Mouse (Mus musculus) CH12.LX (cell line): ENCODE results near the gene 1110002E22Rik. TPM values are rescaled to one million over a fixed set of nuclear protein-coding genes. Genes with fewer than 3 reads are reported as not detected.

Experiments used
- DNase-seq: peaks from one replicate; pipeline ENCODE4 v3.0.0-alpha.2; 2013; ENCODE audit errors: extremely low read depth
- H3K27ac ChIP-seq: 2 replicates; pipeline ENCODE4 v1.5.1; 2012; ENCODE audit warnings: low read depth, mild to moderate bottlenecking, control low read depth, moderate library complexity; ENCODE audit not compliant: insufficient read depth
- H3K27me3 ChIP-seq: replicated peaks from 2 replicates; pipeline ENCODE3; 2012; ENCODE audit warnings: inconsistent platforms
- H3K36me3 ChIP-seq, 2 experiments: replicated peaks in 1 of 2; 2 replicates each; pipeline versions ENCODE3 to v1.6.1; 2012; ENCODE audit warnings: inconsistent platforms in 1 of 2, low read length in 1 of 2, mild to moderate bottlenecking in 1 of 2, mixed read lengths in 1 of 2, moderate library complexity in 1 of 2; ENCODE audit not compliant: control insufficient read depth in 1 of 2, insufficient read depth in 1 of 2
- H3K4me1 ChIP-seq, 2 experiments: 2 replicates each; pipeline ENCODE4 v1.6.1; 2012; ENCODE audit warnings: inconsistent platforms in 1 of 2, moderate library complexity in 1 of 2; ENCODE audit not compliant: insufficient read depth in 2 of 2, control insufficient read depth in 1 of 2
- H3K4me2 ChIP-seq: 2 replicates; pipeline ENCODE4 v1.6.1; 2012; ENCODE audit warnings: low read depth, mild to moderate bottlenecking, control low read depth; ENCODE audit not compliant: poor library complexity, insufficient read depth, severe bottlenecking
- H3K4me3 ChIP-seq, 3 experiments: fragments of 150-350 bp in 1 of 3; sonication (generic) in 1 of 3; replicated peaks in 1 of 3; 2 replicates each; pipeline versions ENCODE3 to v1.5.1; 2011 to 2012; ENCODE audit warnings: low read depth in 2 of 3, low read length in 2 of 3, mild to moderate bottlenecking in 2 of 3, moderate library complexity in 2 of 3, control low read depth in 1 of 3, improper control_type of control experiment in 1 of 3, inconsistent platforms in 1 of 3, mixed read lengths in 1 of 3; ENCODE audit not compliant: poor library complexity in 1 of 3
- H3K79me2 ChIP-seq: replicated peaks from 2 replicates; pipeline ENCODE4 v1.6.1; 2012; ENCODE audit warnings: mild to moderate bottlenecking, moderate library complexity; ENCODE audit not compliant: control insufficient read depth, poor library complexity, insufficient read depth, severe bottlenecking; ENCODE audit errors: extremely low read depth
- H3K9ac ChIP-seq: 2 replicates; pipeline ENCODE4 v1.6.1; 2012; ENCODE audit warnings: low read depth, mild to moderate bottlenecking, control low read depth, moderate library complexity; ENCODE audit not compliant: insufficient read depth
- H3K9me3 ChIP-seq: replicated peaks from 2 replicates; pipeline ENCODE3; 2012; ENCODE audit warnings: low read length, inconsistent platforms, mixed read lengths
- BHLHE40 ChIP-seq: IDR thresholded peaks from 2 replicates; pipeline ENCODE4 v1.6.1; 2011; ENCODE audit warnings: mild to moderate bottlenecking, low read depth, low read length, improper control_type of control experiment
- CHD2 ChIP-seq: IDR thresholded peaks from 2 replicates; pipeline ENCODE4 v1.6.1; 2011; ENCODE audit warnings: low read length, improper control_type of control experiment
- CTCF ChIP-seq, 2 experiments: IDR thresholded peaks in 1 of 2; conservative IDR thresholded peaks in 1 of 2; 2 replicates each; pipeline ENCODE4 v1.5.1; 2011 to 2012; ENCODE audit warnings: low read depth in 2 of 2, low read length in 2 of 2, improper control_type of control experiment in 1 of 2, inconsistent platforms in 1 of 2, mild to moderate bottlenecking in 1 of 2, moderate library complexity in 1 of 2
- ELF1 ChIP-seq: IDR thresholded peaks from 2 replicates; pipeline ENCODE4 v1.6.1; 2014; ENCODE audit warnings: low read depth, mild to moderate bottlenecking, inconsistent platforms, low read length, improper control_type of control experiment
- ETS1 ChIP-seq: conservative IDR thresholded peaks from 2 replicates; pipeline ENCODE4 v1.6.1; 2012; ENCODE audit warnings: low read depth, mild to moderate bottlenecking, inconsistent platforms, low read length, improper control_type of control experiment, moderate library complexity
- IRF4 ChIP-seq: IDR thresholded peaks from 2 replicates; pipeline ENCODE4 v1.6.1; 2014; ENCODE audit warnings: low read depth, mild to moderate bottlenecking, inconsistent platforms, low read length, improper control_type of control experiment
- JUND ChIP-seq: conservative IDR thresholded peaks from 2 replicates; pipeline ENCODE4 v1.6.1; 2011; ENCODE audit warnings: low read depth, low read length, improper control_type of control experiment
- KAT2A ChIP-seq: IDR thresholded peaks from 2 replicates; pipeline ENCODE4 v1.6.1; 2012; ENCODE audit warnings: low read length, improper control_type of control experiment, inconsistent platforms; ENCODE audit not compliant: insufficient replicate concordance
- MAFK ChIP-seq: IDR thresholded peaks from 2 replicates; pipeline ENCODE4 v1.6.1; 2011; ENCODE audit warnings: low read length, improper control_type of control experiment; ENCODE audit not compliant: insufficient replicate concordance
- MXI1 ChIP-seq: IDR thresholded peaks from 2 replicates; pipeline ENCODE4 v1.6.1; 2011; ENCODE audit warnings: mild to moderate bottlenecking, low read depth, low read length, improper control_type of control experiment
- NELFE ChIP-seq: IDR thresholded peaks from 2 replicates; pipeline ENCODE4 v1.6.1; 2011; ENCODE audit warnings: low read depth, low read length, improper control_type of control experiment
- PAX5 ChIP-seq: IDR thresholded peaks from 2 replicates; pipeline ENCODE4 v1.6.1; 2012; ENCODE audit warnings: low read length, inconsistent platforms, mixed read lengths
- POLR2AphosphoS2 ChIP-seq: IDR thresholded peaks from 2 replicates; pipeline ENCODE4 v1.6.1; 2011; ENCODE audit warnings: low read depth, low read length, improper control_type of control experiment
- SIN3A ChIP-seq: IDR thresholded peaks from 2 replicates; pipeline ENCODE4 v1.6.1; 2012; ENCODE audit warnings: low read length, improper control_type of control experiment, inconsistent platforms
- SMC3 ChIP-seq: IDR thresholded peaks from 2 replicates; pipeline ENCODE4 v1.6.1; 2011; ENCODE audit warnings: low read depth, low read length, improper control_type of control experiment
- TBP ChIP-seq: conservative IDR thresholded peaks from 2 replicates; pipeline ENCODE4 v1.6.1; 2011; ENCODE audit warnings: low read depth, low read length, improper control_type of control experiment
- TCF12 ChIP-seq: IDR thresholded peaks from 2 replicates; pipeline ENCODE4 v1.6.1; 2014; ENCODE audit warnings: low read depth, mild to moderate bottlenecking, inconsistent platforms, low read length, improper control_type of control experiment
- UBTF ChIP-seq: IDR thresholded peaks from 2 replicates; pipeline ENCODE4 v1.6.1; 2012; ENCODE audit warnings: low read depth, mild to moderate bottlenecking, inconsistent platforms, low read length, improper control_type of control experiment, moderate library complexity
- ZC3H11A ChIP-seq: IDR thresholded peaks from 2 replicates; pipeline ENCODE4 v1.6.1; 2012; ENCODE audit warnings: low read depth, mild to moderate bottlenecking, inconsistent platforms, low read length, improper control_type of control experiment
- ZKSCAN1 ChIP-seq: IDR thresholded peaks from 2 replicates; pipeline ENCODE4 v1.6.1; 2012; ENCODE audit warnings: low read depth, inconsistent platforms, low read length, improper control_type of control experiment, borderline replicate concordance
- ZMIZ1 ChIP-seq: IDR thresholded peaks from 2 replicates; pipeline ENCODE4 v1.6.1; 2012; ENCODE audit warnings: low read depth, mild to moderate bottlenecking, inconsistent platforms, low read length, improper control_type of control experiment
- dilution Hi-C: fragments of 300-500 bp; cut with MboI; formaldehyde crosslinking; loops from 2 replicates; pipeline ENCODE4 v1.14.3; 2020; ENCODE audit warnings: low sequenced_read_pairs; ENCODE audit not compliant: extremely low pct_unique_long_range_greater_than_20kb, extremely low pct_ligation_motif_present
- in situ Hi-C: fragments of 300-500 bp; cut with MboI; formaldehyde crosslinking; loops from 3 replicates; pipeline ENCODE4 v1.14.3; 2019; ENCODE audit warnings: low sequenced_read_pairs, low pct_ligation_motif_present, low pct_unique_long_range_greater_than_20kb, mixed read lengths
- polyA plus RNA-seq: library from polyadenylated mRNA; unstranded; fragments of >175 nt; gene quantifications from 2 replicates; pipeline ENCODE4 v1.2.1, GENCODE M21; 2012; ENCODE audit warnings: low read depth; ENCODE audit not compliant: insufficient read length
- total RNA-seq, 2 experiments: library from RNA; depleted of rRNA; stranded (reverse); fragments of 300-350 nt in 1 of 2; fragments of >200 nt in 1 of 2; gene quantifications; 2 replicates each; pipeline ENCODE4 v1.2.3; 2012 to 2014

The 1110002E22Rik gene
- total and polyA plus RNA-seq, 3 experiments = 0.66 to 2.3 (median 2.0) TPM

GRCm38 (mm10) chr3:138060429-138060828 is 4.4 kb upstream of the 1110002E22Rik start:
- Histone ChIP-seq H3K79me2 (no peaks in the 10 kb centered on the region), H3K4me2 (no peak overlapping the region), H3K27me3 (peaks cover 7% of the 10 kb centered on the region), H3K9me3 (no peaks in the 10 kb centered on the region), H3K9ac (no peak overlapping the region), H3K4me1 (peaks cover 21 to 53% of the 10 kb centered on the region in 2 experiments), H3K27ac (no peak overlapping the region), H3K36me3 (no peaks in the 10 kb centered on the region), H3K4me3 (no peak overlapping the region)
- TF ChIP-seq KAT2A = no peak
- TF ChIP-seq NELFE = no peak
- TF ChIP-seq TBP = no peak
- TF ChIP-seq CTCF (conservative IDR thresholded peaks at IDR 0.05 in 1 of 2, IDR thresholded peaks at IDR 0.05 in 1 of 2; ENCODE audit: low read depth in 2 of 2, low read length in 2 of 2) = no peak
- no peak for TF ChIP-seq ZKSCAN1
- TF ChIP-seq ETS1 = no peak
- TF ChIP-seq ZMIZ1 = no peak
- TF ChIP-seq ZC3H11A = no peak
- TF ChIP-seq MXI1 = no peak
- TF ChIP-seq CHD2 = no peak
- no peak for TF ChIP-seq BHLHE40
- TF ChIP-seq MAFK = no peak
- TF ChIP-seq PAX5 = no peak
- no peak for TF ChIP-seq JUND
- no peak for TF ChIP-seq POLR2AphosphoS2
- in situ Hi-C loops (no loop called here), dilution Hi-C loops (no loop called here)
- no peak for DNase-seq

- in situ Hi-C loops (no loop called here), dilution Hi-C loops (no loop called here)
- H3K4me2 ChIP-seq = no peak overlapping the region
- H3K9me3 ChIP-seq = peaks cover 2% of the 10 kb centered on the region
- H3K27me3 ChIP-seq = peaks cover 13% of the 10 kb centered on the region
- H3K9ac ChIP-seq = no peak overlapping the region
- no peak overlapping the region for H3K4me3 ChIP-seq
- TF ChIP-seq KAT2A (no peak), UBTF (no peak), SIN3A (no peak), PAX5 (no peak), SMC3 (no peak), TCF12 (no peak), MXI1 (no peak), IRF4 (no peak), ELF1 (no peak)
- H3K27ac ChIP-seq = no peak overlapping the region
- H3K4me1 ChIP-seq = peaks cover 28 to 58% of the 10 kb centered on the region in 2 experiments
- H3K36me3 ChIP-seq = no peaks in the 10 kb centered on the region
- H3K79me2 ChIP-seq = no peaks in the 10 kb centered on the region
- no peak for DNase-seq
Measured at GRCm38 (mm10) chr3:138061205-138061911, 3.5 kb upstream of the 1110002E22Rik start.
